Mouse (Mus musculus) Patski (cell line): Measurements from ENCODE around the gene Kdr. TPM values are rescaled to one million over a fixed set of nuclear protein-coding genes. Genes with fewer than 3 reads are reported as not detected.

Experiments
- ATAC-seq: fragments of 100-300 bp; one replicate; pipeline ENCODE4 v1.8.0; 2021
- CTCF ChIA-PET: fragments of 350-600 bp; sonication (Branson Sonifier 250); formaldehyde crosslinking; loops from one replicate; lab custom pipeline; 2022; ENCODE audit warnings: inconsistent platforms; lab: Charles Lee
- POLR2A ChIA-PET: fragments of 350-600 bp; sonication (Branson Sonifier 250); formaldehyde crosslinking; loops from one replicate; lab custom pipeline; 2022; ENCODE audit warnings: antibody characterized with exemption, inconsistent platforms; lab: Charles Lee
- DNase-seq: peaks from one replicate; pipeline ENCODE4 v3.0.0-alpha.2; 2011; ENCODE audit warnings: low read depth, low spot score
- H3K27me3 ChIP-seq: fragments of 371-371 bp; one replicate; pipeline ENCODE4 v1.5.1; 2021
- CTCF ChIP-seq: fragments of 100-300 bp; IDR thresholded peaks from one replicate; pipeline ENCODE4 v1.5.1; 2021
- in situ Hi-C: fragments of 300-500 bp; cut with MboI; formaldehyde crosslinking; loops from 3 replicates; pipeline ENCODE4 v1.11.1; 2018; ENCODE audit warnings: low pct_unique_long_range_greater_than_20kb, mixed read lengths
- polyA plus RNA-seq: library from polyadenylated mRNA; unstranded; gene quantifications from one replicate; pipeline ENCODE4 v1.2.3, GENCODE M21; 2021

Kdr gene
- polyA plus RNA-seq, 1 experiment from 2014 or later: not detected

DNA sequence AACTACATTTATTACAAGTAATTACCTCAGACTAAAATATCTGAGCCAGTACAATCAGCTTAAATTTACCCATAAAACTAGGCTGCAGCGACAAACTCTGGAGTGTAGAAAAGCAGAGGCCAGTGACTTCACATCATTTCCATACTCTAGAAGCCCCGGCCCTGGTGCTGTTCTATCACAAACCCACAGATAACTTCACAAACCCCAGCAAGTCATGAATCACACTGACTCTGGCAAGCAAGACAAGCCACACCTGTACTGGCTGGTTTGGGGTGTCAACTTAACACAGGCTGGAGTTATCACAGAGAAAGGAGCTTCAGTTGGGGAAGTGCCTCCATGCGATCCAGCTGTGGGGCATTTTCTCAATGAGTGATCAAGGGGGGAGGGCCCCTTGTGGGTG, 18.4 kb downstream of the Kdr start:
- no peak for DNase-seq
- in situ Hi-C loops: no loop called here
- no peaks in the 10 kb centered on the region for H3K27me3 ChIP-seq
- ATAC-seq: no peak
- CTCF ChIA-PET: interaction anchor here (1.4 kb wide), 1 partner anchor 8 kb away, joined by 4 read pairs; no protein-coding TSS in a partner anchor
- POLR2A ChIA-PET: no interaction called here
- no peak for TF ChIP-seq CTCF

GRCm38 (mm10) chr5:75956526-75956925, 21.7 kb downstream of the Kdr start:
- CTCF ChIA-PET: no interaction called here
- no peak for ATAC-seq
- in situ Hi-C loops: no loop called here
- H3K27me3 ChIP-seq: no peaks in the 10 kb centered on the region
- TF ChIP-seq CTCF: no peak
- DNase-seq: no peak
- POLR2A ChIA-PET: interaction anchor here (0.6 kb wide), 1 partner anchor 110 kb away, joined by 5 read pairs; no protein-coding TSS in a partner anchor

GRCm38 (mm10) chr5:75955876-75956275, 22.4 kb downstream of the Kdr start:
- POLR2A ChIA-PET: no interaction called here
- in situ Hi-C loops: no loop called here
- TF ChIP-seq CTCF: no peak
- no peak for DNase-seq
- no peaks in the 10 kb centered on the region for H3K27me3 ChIP-seq
- CTCF ChIA-PET: no interaction called here
- ATAC-seq: no peak

- DNase-seq (no peak), ATAC-seq (no peak)
- in situ Hi-C loops: no loop called here
- CTCF ChIA-PET: no interaction called here
- H3K27me3 ChIP-seq: no peaks in the 10 kb centered on the region
- POLR2A ChIA-PET: no interaction called here
- TF ChIP-seq CTCF: no peak
These were observed 23.4 kb downstream of the Kdr start for GRCm38 (mm10) chr5:75954778-75955330.

DNA sequence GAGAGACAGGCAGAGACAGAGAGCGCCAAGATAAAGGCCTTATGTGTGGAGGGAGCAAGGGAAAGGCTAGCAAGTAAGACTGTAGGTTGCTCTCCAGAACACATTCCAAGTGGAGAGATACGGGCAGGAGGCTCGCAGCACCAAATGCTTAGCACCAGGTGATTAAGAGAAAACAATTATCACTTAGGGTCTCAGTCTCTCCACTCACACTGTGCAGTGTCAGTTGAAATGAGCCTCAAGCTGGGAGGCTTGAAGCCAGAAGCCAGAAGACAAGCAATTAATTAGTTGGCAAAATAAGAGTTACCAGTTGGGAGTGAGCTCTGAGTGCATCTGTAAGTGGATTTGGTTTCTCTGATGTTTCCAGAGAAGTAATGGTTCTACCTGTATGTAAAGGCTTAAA, 24.0 kb downstream of the Kdr start:
- in situ Hi-C loops: no loop called here
- no peak for ATAC-seq
- CTCF ChIA-PET: interaction anchor here (0.8 kb wide), 1 partner anchor 48 kb away, joined by 3 read pairs; no protein-coding TSS in a partner anchor
- H3K27me3 ChIP-seq: no peaks in the 10 kb centered on the region
- TF ChIP-seq CTCF: no peak
- no peak for DNase-seq
- POLR2A ChIA-PET: interaction anchor here (0.6 kb wide), 1 partner anchor 54 kb away, joined by 3 read pairs; no protein-coding TSS in a partner anchor

GRCm38 (mm10) chr5:75952131-75952795, 26.0 kb downstream of the Kdr start:
- in situ Hi-C loops: no loop called here
- no peaks in the 10 kb centered on the region for H3K27me3 ChIP-seq
- no peak for DNase-seq
- ChIA-PET CTCF (no interaction called here), POLR2A (no interaction called here)
- no peak for ATAC-seq
- no peak for TF ChIP-seq CTCF

GRCm38 (mm10) chr5:75950866-75951265, 27.4 kb downstream of the Kdr start:
- no peak for ATAC-seq
- POLR2A ChIA-PET: no interaction called here
- CTCF ChIA-PET: no interaction called here
- no peaks in the 10 kb centered on the region for H3K27me3 ChIP-seq
- DNase-seq: no peak
- no peak for TF ChIP-seq CTCF
- in situ Hi-C loops: no loop called here

DNA sequence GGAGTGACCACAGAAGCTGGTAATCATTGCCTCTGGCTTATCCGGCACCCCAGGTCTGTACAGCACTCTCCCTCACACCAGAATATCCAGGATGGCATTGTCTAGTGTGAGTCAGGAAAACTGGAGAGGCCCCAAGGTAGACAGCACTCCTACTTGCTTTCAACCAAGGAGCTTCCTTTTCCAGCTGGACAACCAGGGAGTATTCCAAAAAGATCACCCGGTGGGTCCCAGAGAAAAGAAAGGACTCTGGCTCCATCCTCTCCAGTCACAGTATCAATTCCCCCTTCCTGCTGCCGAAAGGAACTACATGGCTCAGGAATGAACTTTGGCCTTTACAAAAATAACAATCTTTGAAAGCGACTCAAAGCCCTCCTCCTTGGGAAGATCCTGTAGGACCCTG, 32.9 kb downstream of the Kdr start:
- POLR2A ChIA-PET: no interaction called here
- ATAC-seq (no peak), DNase-seq (no peak)
- no peaks in the 10 kb centered on the region for H3K27me3 ChIP-seq
- in situ Hi-C loops: no loop called here
- no peak for TF ChIP-seq CTCF
- CTCF ChIA-PET: interaction anchor here (1.2 kb wide), 1 partner anchor 11 kb away, joined by 3 read pairs; no protein-coding TSS in a partner anchor

- ChIA-PET CTCF (no interaction called here), POLR2A (no interaction called here)
- no peak for TF ChIP-seq CTCF
- no peak for ATAC-seq
- no peak for DNase-seq
- in situ Hi-C loops: no loop called here
- H3K27me3 ChIP-seq: no peaks in the 10 kb centered on the region
These were observed 35.0 kb downstream of the Kdr start for GRCm38 (mm10) chr5:75943301-75943700.

GRCm38 (mm10) chr5:75941775-75942580, 36.3 kb downstream of the Kdr start:
- H3K27me3 ChIP-seq: no peaks in the 10 kb centered on the region
- CTCF ChIA-PET: no interaction called here
- no peak for ATAC-seq
- in situ Hi-C loops: no loop called here
- TF ChIP-seq CTCF: no peak
- POLR2A ChIA-PET: no interaction called here
- DNase-seq: no peak
